Mouse (Mus musculus): ENCODE measurements around the gene Atp23.

- TF ChIP-seq CTCF (IDR thresholded peaks at IDR 0.05; ENCODE audit: control insufficient read depth, insufficient read depth, insufficient replicate concordance, low read depth, low read length), result no peak
- no peak for TF ChIP-seq POLR2A (IDR thresholded peaks at IDR 0.05; ENCODE audit: control insufficient read depth, low read depth, low read length)
These were observed 73.1 kb downstream of the Atp23 start for GRCm38 (mm10) chr10:126827941-126828593.
